Mouse (Mus musculus): ENCODE data around the gene Cacna1i. TPM values are rescaled to one million over a fixed set of nuclear protein-coding genes. Genes with fewer than 3 reads are reported as not detected.
A peak's percentile ranks its signal among the peaks of the same experiment; 100 is the strongest.

The Cacna1i gene
- 1.0 and 1.4 TPM in 2 replicates for polyA plus RNA-seq (2015; fragmentation: Nextera tagmentation; extraction: Ambion mirVana)

- H3K27ac ChIP-seq (ENCODE audit: low read length) = peak within 1 kb of the TSS; percentile 58
- peak; percentile 85 for ATAC-seq
- 1% methylated on average over 38 of the region's 50 CpGs for WGBS
- peaks cover 18% of the 10 kb centered on the region for H3K4me1 ChIP-seq (ENCODE audit: control insufficient read depth, insufficient read depth, low read length)
- peaks cover 24% of the 10 kb centered on the region for H3K27me3 ChIP-seq (ENCODE audit: control insufficient read depth, insufficient read depth, low read depth, low read length)
- peak within 1 kb of the TSS; percentile 74 for H3K4me3 ChIP-seq (ENCODE audit: low read depth, low read length)
- H3K36me3 ChIP-seq (ENCODE audit: control insufficient read depth, insufficient read depth, low read length) = no peaks in the 10 kb centered on the region
- peak within 1 kb of the TSS; percentile 76 for H3K4me2 ChIP-seq (ENCODE audit: low read length)
- H3K9me3 ChIP-seq (replicated peaks; ENCODE audit: control insufficient read depth, low read length, poor library complexity, severe bottlenecking) = no peaks in the 10 kb centered on the region
- H3K9ac ChIP-seq (ENCODE audit: low read depth, low read length) = peak within 1 kb of the TSS; percentile 82
These were observed at the start of gene Cacna1i for GRCm38 (mm10) chr15:80286851-80287415. Gene Cacna1i (plus strand): TSS chr15:80287238.

- no peak overlapping the region for H3K4me3 ChIP-seq (ENCODE audit: low read depth, low read length)
- H3K27ac ChIP-seq (ENCODE audit: low read length) = no peak overlapping the region
- no peak overlapping the region for H3K4me2 ChIP-seq (ENCODE audit: low read length)
- ATAC-seq = no peak
- H3K9me3 ChIP-seq (replicated peaks; ENCODE audit: control insufficient read depth, low read length, poor library complexity, severe bottlenecking) = no peaks in the 10 kb centered on the region
- H3K9ac ChIP-seq (ENCODE audit: low read depth, low read length) = no peak overlapping the region
- H3K4me1 ChIP-seq (ENCODE audit: control insufficient read depth, insufficient read depth, low read length) = no peaks in the 10 kb centered on the region
- 94% methylated on average over 12 of the region's 12 CpGs for WGBS
- peaks cover 26% of the 10 kb centered on the region for H3K36me3 ChIP-seq (ENCODE audit: control insufficient read depth, insufficient read depth, low read length)
- no peaks in the 10 kb centered on the region for H3K27me3 ChIP-seq (ENCODE audit: control insufficient read depth, insufficient read depth, low read depth, low read length)
These were observed 38.9 kb upstream of the Cacna1i start for GRCm38 (mm10) chr15:80248135-80248534.

- no peak overlapping the region for H3K4me2 ChIP-seq (ENCODE audit: low read length)
These were observed 38.4 kb upstream of the Cacna1i start for GRCm38 (mm10) chr15:80248596-80248995.

GRCm38 (mm10) chr15:80249672-80250071 is 37.4 kb upstream of the Cacna1i start:
- Histone ChIP-seq H3K4me2 (ENCODE audit: low read length) (no peak overlapping the region), H3K9me3 (replicated peaks; ENCODE audit: control insufficient read depth, low read length, poor library complexity, severe bottlenecking) (no peaks in the 10 kb centered on the region), H3K4me3 (ENCODE audit: low read depth, low read length) (no peak overlapping the region), H3K27me3 (ENCODE audit: control insufficient read depth, insufficient read depth, low read depth, low read length) (no peaks in the 10 kb centered on the region), H3K36me3 (ENCODE audit: control insufficient read depth, insufficient read depth, low read length) (peaks cover 24% of the 10 kb centered on the region), H3K4me1 (ENCODE audit: control insufficient read depth, insufficient read depth, low read length) (peaks cover 7% of the 10 kb centered on the region), H3K9ac (ENCODE audit: low read depth, low read length) (no peak overlapping the region), H3K27ac (ENCODE audit: low read length) (no peak overlapping the region)
- 91% methylated on average over 10 of the region's 10 CpGs for WGBS
- no peak for ATAC-seq

More at GRCm38 (mm10) chr15:80248596-80248995, 38.4 kb upstream of the Cacna1i start:
- ATAC-seq = no peak
- Histone ChIP-seq H3K36me3 (ENCODE audit: control insufficient read depth, insufficient read depth, low read length) (peaks cover 26% of the 10 kb centered on the region), H3K27me3 (ENCODE audit: control insufficient read depth, insufficient read depth, low read depth, low read length) (no peaks in the 10 kb centered on the region), H3K4me1 (ENCODE audit: control insufficient read depth, insufficient read depth, low read length) (no peaks in the 10 kb centered on the region), H3K27ac (ENCODE audit: low read length) (no peak overlapping the region), H3K4me3 (ENCODE audit: low read depth, low read length) (no peak overlapping the region), H3K9me3 (replicated peaks; ENCODE audit: control insufficient read depth, low read length, poor library complexity, severe bottlenecking) (no peaks in the 10 kb centered on the region), H3K9ac (ENCODE audit: low read depth, low read length) (no peak overlapping the region)
- 98% methylated on average over 1 of the region's 1 CpGs for WGBS

GRCm38 (mm10) chr15:80250586-80250985 is 36.5 kb upstream of the Cacna1i start:
- Histone ChIP-seq H3K27ac (ENCODE audit: low read length) (no peak overlapping the region), H3K9me3 (replicated peaks; ENCODE audit: control insufficient read depth, low read length, poor library complexity, severe bottlenecking) (no peaks in the 10 kb centered on the region), H3K9ac (ENCODE audit: low read depth, low read length) (no peak overlapping the region), H3K36me3 (ENCODE audit: control insufficient read depth, insufficient read depth, low read length) (peaks cover 19% of the 10 kb centered on the region), H3K27me3 (ENCODE audit: control insufficient read depth, insufficient read depth, low read depth, low read length) (no peaks in the 10 kb centered on the region), H3K4me3 (ENCODE audit: low read depth, low read length) (no peak overlapping the region), H3K4me1 (ENCODE audit: control insufficient read depth, insufficient read depth, low read length) (peaks cover 7% of the 10 kb centered on the region), H3K4me2 (ENCODE audit: low read length) (no peak overlapping the region)
- 91% methylated on average over 6 of the region's 6 CpGs for WGBS
- ATAC-seq = no peak

GRCm38 (mm10) chr15:80253530-80253929 is 33.5 kb upstream of the Cacna1i start:
- ATAC-seq = no peak
- Histone ChIP-seq H3K4me2 (ENCODE audit: low read length) (no peak overlapping the region), H3K27ac (ENCODE audit: low read length) (peak overlapping the region; percentile 97), H3K27me3 (ENCODE audit: control insufficient read depth, insufficient read depth, low read depth, low read length) (no peaks in the 10 kb centered on the region), H3K4me1 (ENCODE audit: control insufficient read depth, insufficient read depth, low read length) (peaks cover 26% of the 10 kb centered on the region), H3K9me3 (replicated peaks; ENCODE audit: control insufficient read depth, low read length, poor library complexity, severe bottlenecking) (no peaks in the 10 kb centered on the region), H3K4me3 (ENCODE audit: low read depth, low read length) (no peak overlapping the region), H3K36me3 (ENCODE audit: control insufficient read depth, insufficient read depth, low read length) (peaks cover 31% of the 10 kb centered on the region), H3K9ac (ENCODE audit: low read depth, low read length) (no peak overlapping the region)
- 47% methylated on average over 2 of the region's 2 CpGs for WGBS

- H3K9me3 ChIP-seq (replicated peaks; ENCODE audit: control insufficient read depth, low read length, poor library complexity, severe bottlenecking) = no peaks in the 10 kb centered on the region
- no peaks in the 10 kb centered on the region for H3K27me3 ChIP-seq (ENCODE audit: control insufficient read depth, insufficient read depth, low read depth, low read length)
- H3K4me1 ChIP-seq (ENCODE audit: control insufficient read depth, insufficient read depth, low read length) = peaks cover 29% of the 10 kb centered on the region
- peak overlapping the region; percentile 79 for H3K4me2 ChIP-seq (ENCODE audit: low read length)
- H3K27ac ChIP-seq (ENCODE audit: low read length) = peak overlapping the region; percentile 97
- WGBS = 57% methylated on average over 6 of the region's 6 CpGs
- peak overlapping the region; percentile 70 for H3K4me3 ChIP-seq (ENCODE audit: low read depth, low read length)
- H3K36me3 ChIP-seq (ENCODE audit: control insufficient read depth, insufficient read depth, low read length) = peaks cover 30% of the 10 kb centered on the region
- peak overlapping the region; percentile 79 for H3K9ac ChIP-seq (ENCODE audit: low read depth, low read length)
- ATAC-seq = no peak
These were observed 32.8 kb upstream of the Cacna1i start for GRCm38 (mm10) chr15:80254207-80254606.

GRCm38 (mm10) chr15:80254847-80255645 is 32.0 kb upstream of the Cacna1i start, which contains the start of gene Atf4:
Gene Atf4 (plus strand): TSS chr15:80255184.
- peaks cover 29% of the 10 kb centered on the region for H3K4me1 ChIP-seq (ENCODE audit: control insufficient read depth, insufficient read depth, low read length)
- peaks cover 25% of the 10 kb centered on the region for H3K36me3 ChIP-seq (ENCODE audit: control insufficient read depth, insufficient read depth, low read length)
- H3K4me2 ChIP-seq (ENCODE audit: low read length) = peak within 1 kb of the TSS; percentile 94
- H3K27ac ChIP-seq (ENCODE audit: low read length) = peak within 1 kb of the TSS; percentile 97
- ATAC-seq = peak; percentile 98
- H3K9ac ChIP-seq (ENCODE audit: low read depth, low read length) = peak within 1 kb of the TSS; percentile 96
- H3K9me3 ChIP-seq (replicated peaks; ENCODE audit: control insufficient read depth, low read length, poor library complexity, severe bottlenecking) = no peaks in the 10 kb centered on the region
- H3K4me3 ChIP-seq (ENCODE audit: low read depth, low read length) = peak within 1 kb of the TSS; percentile 70
- under 1% methylated on average over 59 of the region's 62 CpGs for WGBS
- H3K27me3 ChIP-seq (ENCODE audit: control insufficient read depth, insufficient read depth, low read depth, low read length) = no peaks in the 10 kb centered on the region

- no peaks in the 10 kb centered on the region for H3K27me3 ChIP-seq (ENCODE audit: control insufficient read depth, insufficient read depth, low read depth, low read length)
- peaks cover 28% of the 10 kb centered on the region for H3K36me3 ChIP-seq (ENCODE audit: control insufficient read depth, insufficient read depth, low read length)
- peaks cover 29% of the 10 kb centered on the region for H3K4me1 ChIP-seq (ENCODE audit: control insufficient read depth, insufficient read depth, low read length)
- ATAC-seq = peak; percentile 44
- H3K27ac ChIP-seq (ENCODE audit: low read length) = peak overlapping the region; percentile 97
- H3K4me2 ChIP-seq (ENCODE audit: low read length) = peak overlapping the region; percentile 94
- H3K4me3 ChIP-seq (ENCODE audit: low read depth, low read length) = peak overlapping the region; percentile 70
- H3K9me3 ChIP-seq (replicated peaks; ENCODE audit: control insufficient read depth, low read length, poor library complexity, severe bottlenecking) = no peaks in the 10 kb centered on the region
- under 1% methylated on average over 49 of the region's 51 CpGs for WGBS
- H3K9ac ChIP-seq (ENCODE audit: low read depth, low read length) = peak overlapping the region; percentile 96
These were observed 31.4 kb upstream of the Cacna1i start for GRCm38 (mm10) chr15:80255646-80256121.

Data from midbrain, embryonic 16.5 days (tissue).